In genomic region chr14:54259722-54260085, GRCm38 (mm10) we compare ENCODE assay signal across 8 mouse cellular contexts. TPM values are rescaled to one million over a fixed set of nuclear protein-coding genes. Genes with fewer than 3 reads are reported as not detected.
A peak's percentile ranks its signal among the peaks of the same experiment; 100 is the strongest.
DNase-seq lines count a peak whose midpoint lies in the region; ATAC-seq and TF ChIP-seq lines count a peak whose summit lies in the region.

No protein-coding gene starts in this region.

- H3K36me3 ChIP-seq in lung, embryonic 15.5 days, result no peaks in the 10 kb centered on the region
- peaks cover 29% of the 10 kb centered on the region for H3K36me3 ChIP-seq in embryonic facial prominence, embryonic 13.5 days
- H3K36me3 ChIP-seq in limb, embryonic 11.5 days (ENCODE audit: control insufficient read depth, insufficient read depth, low read length), result peaks cover 2% of the 10 kb centered on the region; the same call in 1 of the 2 replicates
- H3K36me3 ChIP-seq in small intestine, adult 2 months (ENCODE audit: control insufficient read depth, insufficient read depth, low read length), result peaks cover 13% of the 10 kb centered on the region

- TF ChIP-seq POLR2A in small intestine, adult 2 months (IDR thresholded peaks at IDR 0.05; ENCODE audit: low read depth, low read length), result no peak

- H3K9me3 ChIP-seq in lung, embryonic 15.5 days, result no peaks in the 10 kb centered on the region
- no peaks in the 10 kb centered on the region for H3K9me3 ChIP-seq in embryonic facial prominence, embryonic 13.5 days
- no peaks in the 10 kb centered on the region for H3K9me3 ChIP-seq in limb, embryonic 11.5 days (ENCODE audit: control insufficient read depth, low read length)

- TF ChIP-seq CTCF in small intestine, adult 2 months (IDR thresholded peaks at IDR 0.05; ENCODE audit: extremely low read depth, insufficient read length, insufficient replicate concordance, low read depth, low read length), result no peak

- H3K4me2 ChIP-seq in lung, embryonic 15.5 days, result peak overlapping the region; percentile 84
- peak overlapping the region; percentile 78 for H3K4me2 ChIP-seq in embryonic facial prominence, embryonic 13.5 days
- H3K4me2 ChIP-seq in limb, embryonic 11.5 days (ENCODE audit: low read depth, severe bottlenecking), result peak overlapping the region; percentile 83

- peak overlapping the region; percentile 62 for H3K9ac ChIP-seq in lung, embryonic 15.5 days
- peak overlapping the region; percentile 81 for H3K9ac ChIP-seq in embryonic facial prominence, embryonic 13.5 days
- H3K9ac ChIP-seq in limb, embryonic 11.5 days (ENCODE audit: low read length), result peak overlapping the region; percentile 58; the same call in 1 of the 2 replicates

- no peaks in the 10 kb centered on the region for H3K27me3 ChIP-seq in lung, embryonic 15.5 days
- H3K27me3 ChIP-seq in embryonic facial prominence, embryonic 13.5 days, result no peaks in the 10 kb centered on the region
- no peaks in the 10 kb centered on the region for H3K27me3 ChIP-seq in limb, embryonic 11.5 days (ENCODE audit: control insufficient read depth, insufficient read depth, low read length)
- no peaks in the 10 kb centered on the region for H3K27me3 ChIP-seq in small intestine, adult 2 months (ENCODE audit: control insufficient read depth, insufficient read depth, low read length)

- no peak for DNase-seq in lung, postnatal 36 days
- DNase-seq in limb, embryonic 11.5 days (ENCODE audit: low spot score), result no peak
- no peak for DNase-seq in frontal cortex, postnatal 14 days (ENCODE audit: low spot score in 2 of 2)
- DNase-seq in yolk sac, embryonic 10.5 days (ENCODE audit: low spot score), result no peak
- no peak for DNase-seq in adrenal gland, adult 8-10 months

- ATAC-seq in lung, embryonic 15.5 days (ENCODE audit: borderline replicate concordance, extremely low read depth, low FRiP score, low TSS enrichment), result no peak
- ATAC-seq in embryonic facial prominence, embryonic 13.5 days (ENCODE audit: insufficient number of reproducible peaks, insufficient read depth, low FRiP score, low TSS enrichment, low read depth), result no peak
- ATAC-seq in limb, embryonic 11.5 days (ENCODE audit: insufficient number of reproducible peaks, low FRiP score, low TSS enrichment, low read depth), result peak; percentile 5; the same call in 1 of the 2 replicates

- H3K4me1 ChIP-seq in lung, embryonic 15.5 days, result peaks cover 21% of the 10 kb centered on the region
- H3K4me1 ChIP-seq in embryonic facial prominence, embryonic 13.5 days, result peaks cover 26% of the 10 kb centered on the region
- peaks cover 7% of the 10 kb centered on the region for H3K4me1 ChIP-seq in limb, embryonic 11.5 days (ENCODE audit: control insufficient read depth, insufficient read depth, low read length)
- peaks cover 23% of the 10 kb centered on the region; the same call in 1 of the 2 replicates for H3K4me1 ChIP-seq in small intestine, adult 2 months (ENCODE audit: control insufficient read depth, insufficient read depth, insufficient read length, low read length)

- 18% methylated on average over 8 of the region's 8 CpGs for WGBS in lung, embryonic 15.5 days
- WGBS in embryonic facial prominence, embryonic 13.5 days, result 13% methylated on average over 8 of the region's 8 CpGs
- 16% methylated on average over 8 of the region's 8 CpGs for WGBS in limb, embryonic 11.5 days
- 13% methylated on average over 8 of the region's 8 CpGs for WGBS in small intestine, adult 2 months

- peak overlapping the region; percentile 66 for H3K27ac ChIP-seq in lung, embryonic 15.5 days
- peak overlapping the region; percentile 82 for H3K27ac ChIP-seq in embryonic facial prominence, embryonic 13.5 days
- H3K27ac ChIP-seq in limb, embryonic 11.5 days (replicated peaks; ENCODE audit: low read depth, low read length), result no peak overlapping the region
- peak overlapping the region; percentile 72 for H3K27ac ChIP-seq in small intestine, adult 2 months (ENCODE audit: insufficient read depth, low read depth, low read length)

- H3K4me3 ChIP-seq in lung, embryonic 15.5 days, result peak overlapping the region; percentile 62
- H3K4me3 ChIP-seq in embryonic facial prominence, embryonic 13.5 days, result peak overlapping the region; percentile 75
- H3K4me3 ChIP-seq in limb, embryonic 11.5 days (ENCODE audit: low read depth, low read length), result peak overlapping the region; percentile 62
- peak overlapping the region; percentile 91 for H3K4me3 ChIP-seq in small intestine, adult 2 months (ENCODE audit: low read depth, low read length)

RNA-seq across cellular contexts. Expression of gene Abhd4, which starts 5.7 kb away (rescaled TPM):
- 49.6 and 52.2 TPM in 2 replicates for polyA plus RNA-seq in lung, embryonic 15.5 days (2015; fragmentation: Nextera tagmentation; extraction: Ambion mirVana)
- 50.5 TPM in 2 replicates for polyA plus RNA-seq in embryonic facial prominence, embryonic 13.5 days (2015; fragmentation: Nextera tagmentation; extraction: Ambion mirVana)
- 38.9 and 40.9 TPM in 2 replicates for polyA plus RNA-seq in limb, embryonic 11.5 days (2014; fragmentation: Nextera tagmentation; extraction: Ambion mirVana)
- 35.2 and 53.6 TPM in 2 replicates for polyA plus RNA-seq in small intestine, adult 2 months (2012; rRNA removed)
- 100 to 1,000 TPM; 810 to 947 (median 895) TPM for total RNA-seq in adrenal gland, adult 8-10 months (2022)

RNA-seq across cellular contexts. Expression of gene Dad1, which starts 5.8 kb away (rescaled TPM):
- polyA plus RNA-seq in lung, embryonic 15.5 days (2015; fragmentation: Nextera tagmentation; extraction: Ambion mirVana), result 398 and 402 TPM in 2 replicates
- 340 and 359 TPM in 2 replicates for polyA plus RNA-seq in embryonic facial prominence, embryonic 13.5 days (2015; fragmentation: Nextera tagmentation; extraction: Ambion mirVana)
- 234 and 250 TPM in 2 replicates for polyA plus RNA-seq in limb, embryonic 11.5 days (2014; fragmentation: Nextera tagmentation; extraction: Ambion mirVana)
- 561 and 627 TPM in 2 replicates for polyA plus RNA-seq in small intestine, adult 2 months (2012; rRNA removed)
- total RNA-seq in adrenal gland, adult 8-10 months (2022), result 100 to 1,000 TPM; 387 to 496 (median 428) TPM

RNA-seq across cellular contexts. Expression of gene Olfr49, which starts 25.0 kb away (rescaled TPM):
- not detected in 2 replicates for polyA plus RNA-seq in lung, embryonic 15.5 days (2015; fragmentation: Nextera tagmentation; extraction: Ambion mirVana)
- polyA plus RNA-seq in embryonic facial prominence, embryonic 13.5 days (2015; fragmentation: Nextera tagmentation; extraction: Ambion mirVana), result not detected in 2 replicates
- polyA plus RNA-seq in limb, embryonic 11.5 days (2014; fragmentation: Nextera tagmentation; extraction: Ambion mirVana), result not detected in 2 replicates
- not detected in 2 replicates for polyA plus RNA-seq in small intestine, adult 2 months (2012; rRNA removed)
- total RNA-seq in adrenal gland, adult 8-10 months (2022), result under 1 TPM in 1 of 4 experiments, not detected in 3; 0.05 TPM
